Mouse (Mus musculus) heart, adult 2 months (tissue): ENCODE data around the gene Tarbp1.

Experiments used
- CTCF ChIP-seq: fragments of 200-600 bp; IDR thresholded peaks from 2 replicates; pipeline ENCODE4 v1.8.1; 2022; ENCODE audit warnings: antibody characterized with exemption, mild to moderate bottlenecking, moderate library complexity
- EP300 ChIP-seq: fragments of 200-500 bp; IDR thresholded peaks from 2 replicates; pipeline ENCODE4 v1.6.1; 2011; ENCODE audit warnings: low read depth, low read length, control low read depth; ENCODE audit not compliant: insufficient read depth
- POLR2A ChIP-seq: fragments of 200-500 bp; IDR thresholded peaks from 2 replicates; pipeline ENCODE4 v1.6.1; 2011; ENCODE audit warnings: mild to moderate bottlenecking, low read depth, low read length, control low read depth; ENCODE audit not compliant: insufficient read depth

DNA sequence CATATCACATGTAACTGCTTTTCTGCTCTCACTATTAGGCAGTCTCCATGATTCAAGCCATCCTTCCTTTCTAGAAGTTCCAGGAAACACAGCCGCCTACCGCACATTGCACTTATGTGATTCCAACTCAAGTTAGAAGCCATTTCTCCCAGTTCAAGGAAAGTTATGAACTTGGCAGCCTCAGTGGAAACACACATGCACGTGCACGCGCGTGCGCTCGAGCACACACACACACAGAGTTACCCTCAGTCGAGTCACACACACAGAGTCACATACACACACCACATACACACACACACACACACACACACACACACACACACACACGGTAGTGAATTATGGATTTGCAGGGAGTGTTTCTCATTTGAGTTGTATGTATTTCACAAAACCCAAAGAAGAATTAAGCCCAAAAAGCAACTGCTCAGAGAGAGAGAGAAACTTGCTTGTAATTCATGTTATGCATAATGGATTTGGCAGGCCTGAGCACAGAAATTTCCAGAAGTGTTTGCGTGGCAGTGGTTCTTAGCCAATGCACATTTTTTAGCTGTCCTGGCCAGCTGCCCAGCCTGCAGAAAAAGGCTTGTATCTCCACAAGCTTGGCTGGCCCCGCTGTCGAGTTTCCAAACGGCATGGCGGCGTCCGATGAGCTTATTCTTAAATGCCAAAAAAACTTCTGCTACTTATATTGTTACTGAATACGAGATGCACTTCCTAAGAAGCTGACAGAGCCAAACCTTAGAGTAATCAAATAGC is 49.5 kb upstream of the Tarbp1 start:
- TF ChIP-seq POLR2A (no peak), CTCF (no peak), EP300 (peak; percentile 59; the same call in 1 of the 2 replicates)
